Mouse (Mus musculus) retina, adult 2 months (tissue): ENCODE data around the gene Hcfc1r1.

ENCODE experiments used
- DNase-seq: peaks from one replicate; pipeline ENCODE4 v3.0.0-alpha.2; 2012; ENCODE audit warnings: low read depth, low spot score

The Hcfc1r1 gene

DNA sequence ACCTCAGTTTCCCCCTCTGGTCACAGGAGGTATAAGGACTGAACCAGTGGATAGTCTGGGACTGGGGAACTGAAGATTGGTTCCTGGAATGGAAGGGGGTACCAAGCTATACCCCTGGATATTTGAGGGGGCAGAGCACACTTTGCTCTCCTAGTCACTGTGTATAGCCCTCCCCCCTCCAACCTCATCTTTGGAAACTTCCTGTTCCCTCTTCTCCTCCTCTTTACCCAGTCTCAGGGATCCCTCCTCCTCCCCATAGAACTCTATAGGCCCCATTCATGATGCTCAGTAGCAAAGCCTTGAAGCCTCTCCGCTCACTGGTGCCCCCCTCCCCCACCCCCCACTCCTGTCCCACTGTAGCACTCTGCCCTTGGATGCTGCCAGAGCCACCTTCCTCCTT lies 46.1 kb downstream of the Hcfc1r1 start:
- DNase-seq = no peak

GRCm38 (mm10) chr17:23721886-23722285 lies 48.5 kb downstream of the Hcfc1r1 start:
- DNase-seq = no peak

DNA sequence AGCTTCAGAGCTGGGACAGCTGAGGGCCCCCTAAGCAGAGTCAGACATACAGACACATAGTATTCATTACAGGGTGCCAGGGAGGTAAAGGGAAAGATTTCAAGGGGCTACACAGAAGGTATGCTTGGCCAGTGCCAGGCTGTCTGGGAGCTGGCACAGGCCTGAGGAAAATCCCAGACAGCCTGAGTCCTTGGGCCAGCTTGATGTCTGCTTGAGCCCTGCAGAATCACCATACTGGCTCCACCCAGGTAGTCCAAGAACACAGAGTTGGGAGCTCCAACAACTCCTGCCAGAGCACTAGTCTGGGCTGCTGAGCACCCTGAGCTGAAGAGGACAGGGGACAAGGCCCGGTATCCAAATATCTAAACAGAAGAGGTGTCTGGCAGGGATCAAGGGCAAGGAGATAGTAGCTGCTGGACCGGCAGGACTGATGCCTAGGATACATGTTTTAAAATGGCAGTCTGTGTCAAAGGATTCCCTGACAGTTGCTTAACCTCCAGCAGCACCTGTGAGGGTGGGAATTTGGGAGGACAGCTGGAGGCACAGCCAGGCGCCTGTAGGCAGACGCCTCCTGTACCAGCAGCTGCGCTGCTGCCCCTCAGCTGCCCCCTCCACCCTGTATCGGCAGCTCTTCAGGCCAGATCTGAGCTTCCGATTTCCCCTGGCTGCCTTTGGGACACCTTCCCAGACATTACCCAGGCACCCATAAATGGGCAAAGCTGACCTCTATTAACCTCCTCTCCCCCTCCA lies 49.2 kb downstream of the Hcfc1r1 start, which contains the start of gene 1520401A03Rik:
Gene 1520401A03Rik, minus strand, starts transcription at position 408 of the 750 bp plus-strand sequence.
- DNase-seq = no peak
